Comparison of ENCODE assay signal across 11 mouse cellular contexts in genomic region chr1:138499461-138499860, GRCm38 (mm10).
A peak's percentile ranks its signal among the peaks of the same experiment; 100 is the strongest.
DNase-seq lines count a peak whose midpoint lies in the region; ATAC-seq and TF ChIP-seq lines count a peak whose summit lies in the region.
"Had no signal": no experiment of that assay in that cellular context is flagged by ENCODE, and none has a peak within 500 bp of the region (broad histone marks: within the 10 kb centered on the region; RNA-seq: fewer than 3 reads in every experiment).

No protein-coding gene starts in this region.

- intact Hi-C loops in left cerebral cortex, postnatal 25 days (cut with DNase I): loop anchor here (5.0 kb wide), 1 partner anchor 118 kb away; no protein-coding TSS in a partner anchor
- intact Hi-C loops in left cerebral cortex, postnatal 10 days (cut with DNase I): no loop called here

- H3K27me3 ChIP-seq in embryonic facial prominence, embryonic 13.5 days: no peaks in the 10 kb centered on the region
- H3K27me3 ChIP-seq in hindbrain, postnatal 0 days (ENCODE audit: insufficient read depth, low read length): no peaks in the 10 kb centered on the region
- H3K27me3 ChIP-seq in neural tube, embryonic 13.5 days: no peaks in the 10 kb centered on the region
- H3K27me3 ChIP-seq: CH12.LX; lung, embryonic 15.5 days had no signal

- H3K36me3 ChIP-seq in embryonic facial prominence, embryonic 13.5 days: 0 out of 2 replicates have a peak, but pooled peaks cover 3% of the 10 kb centered on the region
- H3K36me3 ChIP-seq in hindbrain, postnatal 0 days (ENCODE audit: insufficient read depth, low read length): no peaks in the 10 kb centered on the region
- H3K36me3 ChIP-seq in neural tube, embryonic 13.5 days: no peaks in the 10 kb centered on the region
- H3K36me3 ChIP-seq: lung, embryonic 15.5 days had no signal

- H3K4me1 ChIP-seq in embryonic facial prominence, embryonic 13.5 days: peaks cover 7% of the 10 kb centered on the region
- peaks cover 7% of the 10 kb centered on the region; the same call in 1 of the 2 replicates for H3K4me1 ChIP-seq in hindbrain, postnatal 0 days (ENCODE audit: insufficient read depth, low read length)
- peaks cover 38% of the 10 kb centered on the region for H3K4me1 ChIP-seq in neural tube, embryonic 13.5 days (replicated peaks)
- H3K4me1 ChIP-seq: lung, embryonic 15.5 days had no signal

- no peak overlapping the region for H3K4me3 ChIP-seq in embryonic facial prominence, embryonic 13.5 days
- peak overlapping the region; percentile 31 for H3K4me3 ChIP-seq in hindbrain, postnatal 0 days (ENCODE audit: low read length)
- H3K4me3 ChIP-seq in neural tube, embryonic 13.5 days: peak overlapping the region; percentile 23
- H3K4me3 ChIP-seq: lung, embryonic 15.5 days had no signal

- H3K27ac ChIP-seq in embryonic facial prominence, embryonic 13.5 days: no peak overlapping the region
- H3K27ac ChIP-seq in hindbrain, postnatal 0 days: peak overlapping the region; percentile 60; the same call in 1 of the 2 replicates
- H3K27ac ChIP-seq in neural tube, embryonic 13.5 days (replicated peaks): peak overlapping the region; percentile 82
- H3K27ac ChIP-seq: lung, embryonic 15.5 days had no signal

- TF ChIP-seq CTCF in hindbrain, postnatal 0 days (IDR thresholded peaks at IDR 0.05; ENCODE audit: low read depth): peak; percentile 18; the same call in 1 of the 2 replicates

- no peak for ATAC-seq in embryonic facial prominence, embryonic 13.5 days (ENCODE audit: insufficient number of reproducible peaks, insufficient read depth, low FRiP score, low TSS enrichment, low read depth)
- ATAC-seq in hindbrain, postnatal 0 days: peak; percentile 65
- ATAC-seq in neural tube, embryonic 13.5 days (ENCODE audit: low read depth): peak; percentile 85

- H3K9ac ChIP-seq in embryonic facial prominence, embryonic 13.5 days: no peak overlapping the region
- H3K9ac ChIP-seq in hindbrain, postnatal 0 days (replicated peaks; ENCODE audit: low read length): 0 out of 2 replicates have a peak overlapping the region, but pooled peaks have one; percentile 28
- H3K9ac ChIP-seq in neural tube, embryonic 13.5 days: peak overlapping the region; percentile 56; the same call in 1 of the 2 replicates
- H3K9ac ChIP-seq: lung, embryonic 15.5 days had no signal

- DNase-seq in left cerebral cortex, postnatal 25 days (ENCODE audit: low spot score in 2 of 2): peak; percentile 42 to 45
- DNase-seq in left cerebral cortex, postnatal 10 days (ENCODE audit: extremely low spot score in 1 of 2, low spot score in 2 of 2): no peak
- DNase-seq in hindbrain, postnatal 0 days (ENCODE audit: low spot score): peak; percentile 60
- no peak for DNase-seq in testis, postnatal 14 days (ENCODE audit: low spot score)
- DNase-seq in kidney, adult 18-20 months: no peak
- DNase-seq in thymus, adult 18-20 months: no peak
- DNase-seq: heart, postnatal 10 days had no signal

- peak overlapping the region; percentile 16; the same call in 1 of the 2 replicates for H3K4me2 ChIP-seq in embryonic facial prominence, embryonic 13.5 days
- peak overlapping the region; percentile 56 for H3K4me2 ChIP-seq in hindbrain, postnatal 0 days (ENCODE audit: low read depth, low read length)
- H3K4me2 ChIP-seq in neural tube, embryonic 13.5 days: peak overlapping the region; percentile 52
- H3K4me2 ChIP-seq: lung, embryonic 15.5 days had no signal

- H3K9me3 ChIP-seq in embryonic facial prominence, embryonic 13.5 days: no peaks in the 10 kb centered on the region
- H3K9me3 ChIP-seq in hindbrain, postnatal 0 days (ENCODE audit: low read length): no peaks in the 10 kb centered on the region
- no peaks in the 10 kb centered on the region for H3K9me3 ChIP-seq in neural tube, embryonic 13.5 days
- H3K9me3 ChIP-seq: lung, embryonic 15.5 days had no signal

- 48% methylated on average over 9 of the region's 9 CpGs for WGBS in embryonic facial prominence, embryonic 13.5 days
- WGBS in hindbrain, postnatal 0 days: 14% methylated on average over 9 of the region's 9 CpGs
- WGBS in neural tube, embryonic 13.5 days: 17% methylated on average over 9 of the region's 9 CpGs

Comparison
In these comparisons a context has a peak if more than half of its experiments do, and no peak if none do; other contexts are left out.
1. DNase-seq: peak in left cerebral cortex, postnatal 25 days (2 of 2) and hindbrain, postnatal 0 days (single experiment); none in left cerebral cortex, postnatal 10 days (0 of 2), testis, postnatal 14 days (single experiment), kidney, adult 18-20 months (single experiment) and thymus, adult 18-20 months (0 of 2).
2. Peak in every context shown above with its lines, with median percentiles within 50 percentile points of each other: H3K4me2 ChIP-seq.